Mouse (Mus musculus) testis, adult 2 months (tissue): ENCODE results near the gene Tmie.

Source experiments
- CTCF ChIP-seq: fragments of 200-500 bp; IDR thresholded peaks from 2 replicates; pipeline ENCODE4 v1.5.1; 2012; ENCODE audit warnings: low read depth, mild to moderate bottlenecking, inconsistent platforms, low read length, moderate library complexity; ENCODE audit not compliant: control insufficient read depth, insufficient read depth, insufficient replicate concordance
- POLR2A ChIP-seq: fragments of 200-500 bp; IDR thresholded peaks from 2 replicates; pipeline ENCODE4 v1.6.1; 2012; ENCODE audit warnings: low read depth, mild to moderate bottlenecking, inconsistent platforms, low read length, moderate library complexity; ENCODE audit not compliant: control insufficient read depth

GRCm38 (mm10) chr9:110920665-110921419 is 40.9 kb upstream of the Tmie start:
- TF ChIP-seq CTCF (no peak), POLR2A (no peak)
